Mouse (Mus musculus) kidney, embryonic 15.5 days (tissue): ENCODE measurements around the gene Spp1. TPM values are rescaled to one million over a fixed set of nuclear protein-coding genes. Genes with fewer than 3 reads are reported as not detected.

ENCODE experiments used
- ATAC-seq: fragments of 200-750 bp; cut with Nextera tagmentation; replicated peaks from 2 replicates; pipeline ENCODE4 v1.8.0; 2017; ENCODE audit warnings: moderate TSS enrichment; ENCODE audit not compliant: low FRiP score
- H3K27ac ChIP-seq: fragments of 300-500 bp; sonication (generic); 2 replicates; pipeline ENCODE4 v1.5.1; 2015; ENCODE audit warnings: mild to moderate bottlenecking, inconsistent platforms
- H3K27me3 ChIP-seq: fragments of 300-500 bp; sonication (generic); 2 replicates; pipeline ENCODE4 v1.6.1; 2015; ENCODE audit warnings: inconsistent platforms
- H3K36me3 ChIP-seq: fragments of 300-500 bp; sonication (generic); 2 replicates; pipeline ENCODE4 v1.6.1; 2015; ENCODE audit warnings: inconsistent platforms
- H3K4me1 ChIP-seq: fragments of 300-500 bp; sonication (generic); 2 replicates; pipeline ENCODE4 v1.6.1; 2015; ENCODE audit warnings: inconsistent platforms
- H3K4me2 ChIP-seq: fragments of 300-500 bp; sonication (generic); 2 replicates; pipeline ENCODE4 v1.6.1; 2015; ENCODE audit warnings: moderate library complexity, mild to moderate bottlenecking, inconsistent platforms
- H3K4me3 ChIP-seq: fragments of 300-500 bp; sonication (generic); replicated peaks from 2 replicates; pipeline ENCODE4 v1.5.1; 2015; ENCODE audit warnings: mild to moderate bottlenecking, inconsistent platforms
- H3K9ac ChIP-seq: fragments of 300-500 bp; sonication (generic); 2 replicates; pipeline ENCODE4 v1.6.1; 2015; ENCODE audit warnings: mild to moderate bottlenecking, inconsistent platforms
- H3K9me3 ChIP-seq: fragments of 300-500 bp; sonication (generic); replicated peaks from 2 replicates; pipeline ENCODE4 v1.6.1; 2016; ENCODE audit warnings: inconsistent platforms
- WGBS: fragments of 180-500 bp; shearing (Covaris S2); methylation state at CpG from one replicate; pipeline ENCODE4 v1.1.7; 2015; ENCODE audit warnings: mixed read lengths; 5-methylcytosine and 5-hydroxymethylcytosine counted together
- polyA plus RNA-seq: library from polyadenylated mRNA; unstranded; fragments of >200 nt; fragmentation: Nextera tagmentation; extraction: Ambion mirVana; gene quantifications from 2 replicates; pipeline ENCODE4 v1.2.1, GENCODE M21; 2015

The Spp1 gene
- polyA plus RNA-seq: 64.9 and 527 TPM in 2 replicates

GRCm38 (mm10) chr5:104434835-104435301, at the start of gene Spp1:
Gene Spp1, plus strand, starts transcription at chr5:104435118.
- 63% methylated on average over 7 of the region's 7 CpGs for WGBS
- H3K27me3 ChIP-seq: no peaks in the 10 kb centered on the region
- no peak within 1 kb of the TSS for H3K4me3 ChIP-seq
- no peak within 1 kb of the TSS for H3K9ac ChIP-seq
- no peak for ATAC-seq
- no peaks in the 10 kb centered on the region for H3K36me3 ChIP-seq
- no peak within 1 kb of the TSS for H3K4me2 ChIP-seq
- peaks cover 4% of the 10 kb centered on the region; the same call in 1 of the 2 replicates for H3K4me1 ChIP-seq
- no peaks in the 10 kb centered on the region for H3K9me3 ChIP-seq
- peak within 1 kb of the TSS; percentile 62; the same call in 1 of the 2 replicates for H3K27ac ChIP-seq

DNA sequence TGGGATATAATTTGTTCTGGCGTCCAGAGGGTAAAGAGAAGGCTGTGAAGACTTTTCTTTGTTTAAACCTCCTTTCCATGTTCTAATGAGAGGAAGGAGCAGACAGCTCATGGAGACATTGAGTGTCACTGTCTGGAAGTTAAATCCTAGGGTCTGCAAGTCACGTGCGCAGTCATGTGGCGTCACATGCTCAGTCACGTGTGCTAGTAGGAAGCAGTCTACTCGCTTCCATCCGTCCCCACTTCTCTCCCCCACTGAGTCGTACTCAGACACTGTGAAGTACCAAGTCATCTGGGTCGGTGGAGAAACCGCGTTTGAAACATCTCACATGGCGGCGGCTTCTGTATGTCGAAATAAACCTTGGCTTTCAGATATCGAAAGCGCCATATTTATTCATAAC, 49.4 kb upstream of the Spp1 start:
- Histone ChIP-seq H3K9ac (no peak overlapping the region), H3K36me3 (no peaks in the 10 kb centered on the region), H3K9me3 (no peaks in the 10 kb centered on the region), H3K4me1 (peaks cover 5% of the 10 kb centered on the region; the same call in 1 of the 2 replicates), H3K4me2 (no peak overlapping the region), H3K27ac (no peak overlapping the region), H3K4me3 (no peak overlapping the region), H3K27me3 (no peaks in the 10 kb centered on the region)
- 93% methylated on average over 16 of the region's 16 CpGs for WGBS
- ATAC-seq: no peak

- Histone ChIP-seq H3K9me3 (no peaks in the 10 kb centered on the region), H3K36me3 (no peaks in the 10 kb centered on the region), H3K27ac (no peak overlapping the region), H3K4me1 (peaks cover 5% of the 10 kb centered on the region; the same call in 1 of the 2 replicates), H3K4me3 (no peak overlapping the region), H3K9ac (no peak overlapping the region), H3K4me2 (no peak overlapping the region), H3K27me3 (no peaks in the 10 kb centered on the region)
- 55% methylated on average over 5 of the region's 5 CpGs for WGBS
- ATAC-seq: no peak
Measured at GRCm38 (mm10) chr5:104386908-104387307, 48.0 kb upstream of the Spp1 start.

- Histone ChIP-seq H3K4me2 (no peak overlapping the region), H3K4me3 (no peak overlapping the region), H3K27ac (no peak overlapping the region), H3K9me3 (no peaks in the 10 kb centered on the region), H3K9ac (no peak overlapping the region), H3K4me1 (0 out of 2 replicates have a peak, but pooled peaks cover 3% of the 10 kb centered on the region), H3K36me3 (no peaks in the 10 kb centered on the region), H3K27me3 (no peaks in the 10 kb centered on the region)
- ATAC-seq: no peak
- WGBS: 76% methylated on average over 2 of the region's 2 CpGs
Measured at GRCm38 (mm10) chr5:104390962-104391361, 44.0 kb upstream of the Spp1 start.

- Histone ChIP-seq H3K36me3 (no peaks in the 10 kb centered on the region), H3K27ac (no peak overlapping the region), H3K9ac (no peak overlapping the region), H3K4me3 (no peak overlapping the region), H3K4me1 (no peaks in the 10 kb centered on the region), H3K4me2 (no peak overlapping the region), H3K9me3 (no peaks in the 10 kb centered on the region), H3K27me3 (no peaks in the 10 kb centered on the region)
- WGBS: 80% methylated on average over 5 of the region's 5 CpGs
- no peak for ATAC-seq
Measured at GRCm38 (mm10) chr5:104392784-104393183, 42.1 kb upstream of the Spp1 start.

- H3K9me3 ChIP-seq: no peaks in the 10 kb centered on the region
- 85% methylated on average over 6 of the region's 6 CpGs for WGBS
- H3K4me3 ChIP-seq: no peak overlapping the region
- H3K4me1 ChIP-seq: peaks cover 15% of the 10 kb centered on the region
- no peak overlapping the region for H3K4me2 ChIP-seq
- no peak overlapping the region for H3K9ac ChIP-seq
- no peak for ATAC-seq
- H3K27me3 ChIP-seq: no peaks in the 10 kb centered on the region
- no peak overlapping the region for H3K27ac ChIP-seq
- no peaks in the 10 kb centered on the region for H3K36me3 ChIP-seq
Measured at GRCm38 (mm10) chr5:104396286-104396685, 38.6 kb upstream of the Spp1 start.

DNA sequence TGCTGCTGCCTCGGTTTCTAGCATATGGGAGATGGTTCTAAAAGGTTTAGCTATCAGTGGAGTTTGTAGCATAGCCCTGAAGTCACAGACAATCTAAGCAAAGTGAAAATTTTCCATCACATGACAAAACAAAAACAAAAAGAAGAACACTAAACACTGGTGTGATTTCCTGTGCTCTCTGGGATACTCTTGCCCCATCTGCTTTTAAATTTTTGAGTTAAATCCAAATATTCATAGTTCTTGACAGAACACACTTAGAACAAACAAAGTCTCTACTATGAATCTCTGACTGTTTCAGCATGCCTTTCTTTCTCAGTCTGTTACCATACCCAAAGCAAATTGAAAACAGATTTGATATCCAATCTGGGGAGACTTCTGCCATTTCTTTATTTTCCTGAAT, 36.9 kb upstream of the Spp1 start:
- H3K4me1 ChIP-seq: peaks cover 15% of the 10 kb centered on the region
- no peak overlapping the region for H3K9ac ChIP-seq
- 76% methylated on average over 1 of the region's 1 CpGs for WGBS
- H3K27me3 ChIP-seq: no peaks in the 10 kb centered on the region
- H3K36me3 ChIP-seq: no peaks in the 10 kb centered on the region
- H3K4me2 ChIP-seq: no peak overlapping the region
- no peak overlapping the region for H3K4me3 ChIP-seq
- H3K9me3 ChIP-seq: no peaks in the 10 kb centered on the region
- peak overlapping the region; percentile 74; the same call in 1 of the 2 replicates for H3K27ac ChIP-seq
- ATAC-seq: no peak

GRCm38 (mm10) chr5:104399291-104399950, 35.5 kb upstream of the Spp1 start:
- H3K36me3 ChIP-seq: no peaks in the 10 kb centered on the region
- H3K4me1 ChIP-seq: peaks cover 15% of the 10 kb centered on the region
- H3K9me3 ChIP-seq: no peaks in the 10 kb centered on the region
- peak; percentile 77; the same call in 1 of the 2 replicates for ATAC-seq
- H3K9ac ChIP-seq: no peak overlapping the region
- no peak overlapping the region for H3K4me3 ChIP-seq
- H3K4me2 ChIP-seq: peak overlapping the region; percentile 26
- H3K27me3 ChIP-seq: no peaks in the 10 kb centered on the region
- peak overlapping the region; percentile 74 for H3K27ac ChIP-seq
- WGBS: 37% methylated on average over 9 of the region's 9 CpGs

- Histone ChIP-seq H3K36me3 (no peaks in the 10 kb centered on the region), H3K4me3 (no peak overlapping the region), H3K9me3 (no peaks in the 10 kb centered on the region), H3K27me3 (no peaks in the 10 kb centered on the region), H3K4me1 (peaks cover 15% of the 10 kb centered on the region), H3K9ac (no peak overlapping the region), H3K27ac (peak overlapping the region; percentile 74), H3K4me2 (no peak overlapping the region)
- 37% methylated on average over 1 of the region's 1 CpGs for WGBS
- ATAC-seq: no peak
Measured at GRCm38 (mm10) chr5:104399970-104400369, 34.9 kb upstream of the Spp1 start.

GRCm38 (mm10) chr5:104402651-104403050, 32.3 kb upstream of the Spp1 start:
- H3K4me2 ChIP-seq: no peak overlapping the region
- no peaks in the 10 kb centered on the region for H3K9me3 ChIP-seq
- H3K27ac ChIP-seq: no peak overlapping the region
- H3K36me3 ChIP-seq: no peaks in the 10 kb centered on the region
- no peak overlapping the region for H3K9ac ChIP-seq
- no peak for ATAC-seq
- 72% methylated on average over 3 of the region's 3 CpGs for whole genome bisulfite sequencing
- H3K4me1 ChIP-seq: peaks cover 22% of the 10 kb centered on the region
- H3K4me3 ChIP-seq: no peak overlapping the region
- H3K27me3 ChIP-seq: no peaks in the 10 kb centered on the region

- Histone ChIP-seq H3K27me3 (no peaks in the 10 kb centered on the region), H3K4me1 (peaks cover 21% of the 10 kb centered on the region), H3K36me3 (no peaks in the 10 kb centered on the region), H3K4me3 (no peak overlapping the region), H3K9me3 (no peaks in the 10 kb centered on the region), H3K27ac (no peak overlapping the region), H3K9ac (no peak overlapping the region), H3K4me2 (no peak overlapping the region)
- 75% methylated on average over 3 of the region's 3 CpGs for whole genome bisulfite sequencing
- ATAC-seq: no peak
Measured at GRCm38 (mm10) chr5:104403351-104403750, 31.6 kb upstream of the Spp1 start.

- no peak overlapping the region for H3K9ac ChIP-seq
- no peaks in the 10 kb centered on the region for H3K27me3 ChIP-seq
- H3K4me3 ChIP-seq: no peak overlapping the region
- H3K9me3 ChIP-seq: no peaks in the 10 kb centered on the region
- WGBS: 81% methylated on average over 7 of the region's 7 CpGs
- no peak overlapping the region for H3K27ac ChIP-seq
- H3K4me2 ChIP-seq: no peak overlapping the region
- H3K4me1 ChIP-seq: peaks cover 12% of the 10 kb centered on the region
- H3K36me3 ChIP-seq: no peaks in the 10 kb centered on the region
- ATAC-seq: no peak
Measured at GRCm38 (mm10) chr5:104404551-104404950, 30.4 kb upstream of the Spp1 start.

GRCm38 (mm10) chr5:104405051-104405450, 29.9 kb upstream of the Spp1 start:
- Histone ChIP-seq H3K9me3 (no peaks in the 10 kb centered on the region), H3K4me2 (no peak overlapping the region), H3K36me3 (no peaks in the 10 kb centered on the region), H3K9ac (no peak overlapping the region), H3K4me1 (peaks cover 7% of the 10 kb centered on the region), H3K27ac (no peak overlapping the region), H3K4me3 (no peak overlapping the region), H3K27me3 (no peaks in the 10 kb centered on the region)
- 76% methylated on average over 3 of the region's 3 CpGs for WGBS
- no peak for ATAC-seq
